Mouse (Mus musculus): Measurements from ENCODE around the gene Tmem260.

The Tmem260 gene

GRCm38 (mm10) chr14:48558975-48559374, 113.1 kb downstream of the Tmem260 start:
- DNase-seq, result no peak

- no peak for DNase-seq
Observed at GRCm38 (mm10) chr14:48559736-48560135, 113.8 kb downstream of the Tmem260 start.

GRCm38 (mm10) chr14:48566596-48566995, 120.7 kb downstream of the Tmem260 start:
- DNase-seq, result no peak

All from thymus, postnatal 25 days (tissue).